Mouse (Mus musculus) ES-CJ7 (cell line): ENCODE measurements around the gene Mgat4e.

ENCODE experiments used
- DNase-seq: peaks from one replicate; pipeline ENCODE4 v3.0.0; 2011; ENCODE audit warnings: low read depth, low spot score

The Mgat4e gene

GRCm38 (mm10) chr1:134549632-134550132 lies at the start of gene Mgat4e:
Gene Mgat4e (minus strand): TSS chr1:134549682.
- DNase-seq: peak; percentile 59

GRCm38 (mm10) chr1:134597339-134598054 lies 48.0 kb upstream of the Mgat4e start:
- DNase-seq: no peak

GRCm38 (mm10) chr1:134591773-134592172 lies 42.3 kb upstream of the Mgat4e start:
- DNase-seq: peak; percentile 43

GRCm38 (mm10) chr1:134589676-134590075 lies 40.2 kb upstream of the Mgat4e start:
- peak; percentile 79 for DNase-seq

- no peak for DNase-seq
Observed at GRCm38 (mm10) chr1:134583560-134583959, 34.1 kb upstream of the Mgat4e start.

GRCm38 (mm10) chr1:134580796-134581195 lies 31.3 kb upstream of the Mgat4e start:
- DNase-seq: no peak

- no peak for DNase-seq
Observed at GRCm38 (mm10) chr1:134577384-134578120, 28.1 kb upstream of the Mgat4e start.

- DNase-seq: no peak
Observed at GRCm38 (mm10) chr1:134573932-134574315, 24.4 kb upstream of the Mgat4e start.

- DNase-seq: peak; percentile 81
Observed at GRCm38 (mm10) chr1:134573300-134573931, 23.9 kb upstream of the Mgat4e start.

GRCm38 (mm10) chr1:134570631-134571030 lies 21.1 kb upstream of the Mgat4e start:
- peak; percentile 98 for DNase-seq

GRCm38 (mm10) chr1:134570171-134570570 lies 20.7 kb upstream of the Mgat4e start:
- DNase-seq: peak; percentile 66

GRCm38 (mm10) chr1:134567511-134567910 lies 18.0 kb upstream of the Mgat4e start:
- no peak for DNase-seq

- DNase-seq: no peak
Observed at GRCm38 (mm10) chr1:134563726-134564125, 14.2 kb upstream of the Mgat4e start.

GRCm38 (mm10) chr1:134562457-134562856 lies 13.0 kb upstream of the Mgat4e start:
- DNase-seq: no peak

- DNase-seq: no peak
Observed at GRCm38 (mm10) chr1:134561770-134562143, 12.3 kb upstream of the Mgat4e start.

- DNase-seq: peak; percentile 65
Observed at GRCm38 (mm10) chr1:134560801-134561769, 11.6 kb upstream of the Mgat4e start.

GRCm38 (mm10) chr1:134560396-134560795 lies 10.9 kb upstream of the Mgat4e start:
- DNase-seq: no peak

GRCm38 (mm10) chr1:134559976-134560375 lies 10.5 kb upstream of the Mgat4e start, which contains the start of gene Kdm5b:
Gene Kdm5b (plus strand): TSS chr1:134560171.
- DNase-seq: peak; percentile 96

- DNase-seq: no peak
Observed at GRCm38 (mm10) chr1:134559226-134559625, 9.7 kb upstream of the Mgat4e start.

GRCm38 (mm10) chr1:134558511-134558910 lies 9.0 kb upstream of the Mgat4e start:
- DNase-seq: no peak

GRCm38 (mm10) chr1:134556671-134557218 lies 7.3 kb upstream of the Mgat4e start:
- DNase-seq: peak; percentile 98
